Mouse (Mus musculus): ENCODE results near the gene Dyrk1b. TPM values are rescaled to one million over a fixed set of nuclear protein-coding genes. Genes with fewer than 3 reads are reported as not detected.

Dyrk1b gene
- polyA plus RNA-seq, 1 experiment from 2014 or later = 21.5 TPM

DNA sequence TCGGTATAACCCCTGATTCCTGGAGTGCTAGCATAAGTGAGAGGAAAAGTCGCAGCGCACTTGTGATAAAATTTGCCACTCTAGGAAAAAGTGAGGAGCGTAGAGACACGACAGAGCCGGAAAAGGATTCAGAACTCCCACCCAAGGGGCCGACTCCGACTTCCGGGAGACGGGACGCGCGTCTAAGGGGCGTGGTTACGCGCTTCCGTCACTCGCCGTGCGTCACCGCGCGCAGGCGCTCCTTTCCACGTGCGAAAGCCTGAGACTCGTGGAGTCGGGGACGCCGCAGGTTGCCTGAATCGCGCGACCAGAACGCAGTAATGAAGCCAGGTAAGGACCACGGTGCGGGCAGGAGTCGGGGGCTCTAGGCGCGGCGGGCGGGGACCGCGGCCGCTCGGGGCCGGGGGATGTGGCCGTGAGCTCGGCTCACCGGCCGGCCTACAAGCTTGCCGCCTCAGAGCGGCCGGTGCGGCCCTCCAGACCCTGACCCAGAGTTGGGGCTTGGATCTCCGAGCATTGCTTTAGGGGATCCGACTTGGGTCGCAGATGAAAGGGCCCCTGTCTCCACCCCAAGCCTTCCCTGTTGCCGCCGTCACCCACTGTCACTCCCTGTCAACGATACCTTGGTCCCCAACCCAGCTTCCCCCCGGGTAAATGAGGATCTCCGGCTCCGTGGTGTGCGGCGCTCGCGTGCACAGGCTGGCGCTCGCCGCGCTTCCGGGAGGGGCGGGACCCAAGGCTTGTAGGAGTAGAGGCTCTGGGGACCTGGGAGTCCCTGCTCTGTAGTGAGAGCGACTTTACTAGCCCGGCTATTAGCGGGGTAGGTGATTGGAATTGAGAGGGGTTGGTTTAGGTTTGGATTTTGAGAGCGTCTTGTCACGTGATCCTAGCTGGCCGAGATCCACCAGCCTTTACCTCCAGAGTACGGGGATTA lies 9.5 kb upstream of the Dyrk1b start, which contains the start of gene Fbl:
Fbl (plus strand) TSS at position 222 of the 934 bp plus-strand sequence.
- Histone ChIP-seq H3K9ac (replicated peaks) (peak within 1 kb of the TSS; percentile 79), H3K9me3 (no peaks in the 10 kb centered on the region), H3K4me1 (peaks cover 26% of the 10 kb centered on the region), H3K4me2 (replicated peaks) (peak within 1 kb of the TSS; percentile 94), H3K27me3 (no peaks in the 10 kb centered on the region), H3K4me3 (peak within 1 kb of the TSS; percentile 83), H3K36me3 (peaks cover 1% of the 10 kb centered on the region; the same call in 1 of the 2 replicates), H3K27ac (replicated peaks) (peak within 1 kb of the TSS; percentile 72)
- under 1% methylated on average over 71 of the region's 80 CpGs for WGBS
- peak; percentile 90 for ATAC-seq (ENCODE audit: low FRiP score, low read depth)

- no peaks in the 10 kb centered on the region for H3K27me3 ChIP-seq
- ATAC-seq (ENCODE audit: low FRiP score, low read depth) = no peak
Observed at GRCm38 (mm10) chr7:28175358-28175757, 3.9 kb upstream of the Dyrk1b start.

GRCm38 (mm10) chr7:28179741-28180377 lies 590 bp downstream of the Dyrk1b start:
- H3K4me1 ChIP-seq = peaks cover 14% of the 10 kb centered on the region
- no peaks in the 10 kb centered on the region for H3K9me3 ChIP-seq
- H3K9ac ChIP-seq (replicated peaks) = peak overlapping the region; percentile 90
- ATAC-seq (ENCODE audit: low FRiP score, low read depth) = peak; percentile 95
- no peaks in the 10 kb centered on the region for H3K27me3 ChIP-seq
- peaks cover 71% of the 10 kb centered on the region for H3K36me3 ChIP-seq
- H3K27ac ChIP-seq (replicated peaks) = peak overlapping the region; percentile 98
- peak overlapping the region; percentile 73 for H3K4me3 ChIP-seq
- H3K4me2 ChIP-seq (replicated peaks) = peak overlapping the region; percentile 77
- WGBS = under 1% methylated on average over 22 of the region's 56 CpGs

More at GRCm38 (mm10) chr7:28175358-28175757, 3.9 kb upstream of the Dyrk1b start:
- WGBS = 86% methylated on average over 4 of the region's 4 CpGs
- Histone ChIP-seq H3K4me1 (peaks cover 15% of the 10 kb centered on the region), H3K36me3 (peaks cover 35% of the 10 kb centered on the region), H3K27ac (replicated peaks) (no peak overlapping the region), H3K4me3 (no peak overlapping the region), H3K4me2 (replicated peaks) (no peak overlapping the region), H3K9ac (replicated peaks) (no peak overlapping the region), H3K9me3 (no peaks in the 10 kb centered on the region)

DNA sequence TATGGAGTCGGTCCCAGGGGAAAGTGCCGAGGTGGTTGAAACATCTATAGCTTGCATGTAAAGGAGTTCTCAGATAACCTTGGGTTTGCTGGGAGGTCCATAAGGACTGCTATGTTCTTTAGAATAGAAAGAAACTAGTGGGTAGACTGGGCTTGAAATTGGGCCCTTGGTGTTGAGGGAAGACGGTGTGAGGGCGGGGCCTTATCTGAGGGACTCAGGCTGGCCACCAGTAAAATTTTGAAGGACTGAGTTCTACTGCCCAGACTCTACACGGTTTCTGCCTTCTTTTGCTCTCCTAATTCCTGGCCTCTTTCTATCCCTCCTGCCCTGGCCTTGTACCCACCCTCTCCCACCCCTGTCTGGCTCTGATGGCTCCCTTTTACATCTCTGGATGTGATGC lies 1.6 kb downstream of the Dyrk1b start:
- Histone ChIP-seq H3K4me3 (peak overlapping the region; percentile 73), H3K4me2 (replicated peaks) (peak overlapping the region; percentile 77), H3K27me3 (no peaks in the 10 kb centered on the region), H3K9ac (replicated peaks) (peak overlapping the region; percentile 90), H3K9me3 (no peaks in the 10 kb centered on the region), H3K36me3 (peaks cover 71% of the 10 kb centered on the region), H3K27ac (replicated peaks) (no peak overlapping the region), H3K4me1 (peaks cover 14% of the 10 kb centered on the region)
- ATAC-seq (ENCODE audit: low FRiP score, low read depth) = no peak
- 73% methylated on average over 5 of the region's 5 CpGs for WGBS

DNA sequence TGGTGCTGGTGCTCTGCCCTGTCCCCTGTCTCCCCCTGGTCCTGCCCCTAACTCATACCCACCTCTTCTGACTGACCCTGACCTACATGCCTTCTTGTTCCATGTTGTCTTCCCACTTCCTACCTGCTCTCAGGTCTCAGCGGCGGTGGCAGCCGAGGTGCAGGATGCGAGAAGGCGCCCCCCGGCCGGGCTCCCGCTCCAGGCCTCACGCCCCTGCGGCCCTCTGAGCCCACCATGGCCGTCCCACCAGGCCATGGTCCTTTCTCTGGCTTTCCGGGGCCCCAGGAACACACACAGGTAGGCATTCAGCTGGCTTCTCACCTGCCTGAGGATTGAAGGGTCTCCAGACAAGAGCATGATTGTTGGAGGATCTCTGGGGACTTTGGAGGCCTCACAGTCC lies 2.1 kb downstream of the Dyrk1b start:
- 98% methylated on average over 12 of the region's 12 CpGs for WGBS
- peak overlapping the region; percentile 17; the same call in 1 of the 2 replicates for H3K9ac ChIP-seq (replicated peaks)
- H3K4me1 ChIP-seq = peaks cover 14% of the 10 kb centered on the region
- H3K27ac ChIP-seq (replicated peaks) = no peak overlapping the region
- peaks cover 71% of the 10 kb centered on the region for H3K36me3 ChIP-seq
- peak overlapping the region; percentile 73; the same call in 1 of the 2 replicates for H3K4me3 ChIP-seq
- peak overlapping the region; percentile 77 for H3K4me2 ChIP-seq (replicated peaks)
- H3K9me3 ChIP-seq = no peaks in the 10 kb centered on the region
- ATAC-seq (ENCODE audit: low FRiP score, low read depth) = no peak
- no peaks in the 10 kb centered on the region for H3K27me3 ChIP-seq

GRCm38 (mm10) chr7:28182320-28182719 lies 3.1 kb downstream of the Dyrk1b start:
- H3K4me1 ChIP-seq = peaks cover 14% of the 10 kb centered on the region
- no peak overlapping the region for H3K9ac ChIP-seq (replicated peaks)
- no peaks in the 10 kb centered on the region for H3K27me3 ChIP-seq
- WGBS = 97% methylated on average over 22 of the region's 22 CpGs
- ATAC-seq (ENCODE audit: low FRiP score, low read depth) = no peak
- H3K4me2 ChIP-seq (replicated peaks) = no peak overlapping the region
- no peaks in the 10 kb centered on the region for H3K9me3 ChIP-seq
- H3K36me3 ChIP-seq = peaks cover 72% of the 10 kb centered on the region
- H3K4me3 ChIP-seq = no peak overlapping the region
- no peak overlapping the region for H3K27ac ChIP-seq (replicated peaks)

DNA sequence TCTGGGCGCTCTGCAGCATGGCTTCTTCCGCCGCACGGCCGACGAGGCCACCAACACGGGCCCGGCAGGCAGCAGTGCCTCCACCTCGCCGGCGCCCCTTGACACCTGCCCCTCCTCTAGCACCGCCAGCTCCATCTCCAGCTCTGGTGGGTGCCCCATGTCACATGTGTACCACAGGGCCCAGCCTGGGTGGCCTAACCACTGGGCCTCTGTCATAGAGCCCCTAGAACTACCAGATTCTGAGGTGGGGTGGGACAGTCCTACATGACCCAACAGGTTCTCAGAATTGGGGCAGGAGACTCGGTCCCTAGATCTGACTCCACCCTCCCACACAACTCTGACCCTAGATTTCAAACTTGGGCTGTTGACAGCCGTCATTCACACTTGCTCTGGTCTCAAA lies 6.6 kb downstream of the Dyrk1b start:
- Histone ChIP-seq H3K9ac (replicated peaks) (no peak overlapping the region), H3K27ac (replicated peaks) (no peak overlapping the region), H3K27me3 (no peaks in the 10 kb centered on the region), H3K36me3 (peaks cover 98% of the 10 kb centered on the region), H3K9me3 (no peaks in the 10 kb centered on the region), H3K4me2 (replicated peaks) (no peak overlapping the region), H3K4me1 (peaks cover 7% of the 10 kb centered on the region), H3K4me3 (no peak overlapping the region)
- peak; percentile 35; the same call in 1 of the 2 replicates for ATAC-seq (ENCODE audit: low FRiP score, low read depth)
- 95% methylated on average over 14 of the region's 14 CpGs for WGBS

GRCm38 (mm10) chr7:28186631-28187030 lies 7.4 kb downstream of the Dyrk1b start:
- Histone ChIP-seq H3K4me1 (no peaks in the 10 kb centered on the region), H3K4me2 (replicated peaks) (no peak overlapping the region), H3K27ac (replicated peaks) (no peak overlapping the region), H3K4me3 (no peak overlapping the region), H3K36me3 (peaks cover 100% of the 10 kb centered on the region), H3K9ac (replicated peaks) (no peak overlapping the region), H3K9me3 (no peaks in the 10 kb centered on the region), H3K27me3 (no peaks in the 10 kb centered on the region)
- no peak for ATAC-seq (ENCODE audit: low FRiP score, low read depth)
- 93% methylated on average over 8 of the region's 8 CpGs for WGBS

DNA sequence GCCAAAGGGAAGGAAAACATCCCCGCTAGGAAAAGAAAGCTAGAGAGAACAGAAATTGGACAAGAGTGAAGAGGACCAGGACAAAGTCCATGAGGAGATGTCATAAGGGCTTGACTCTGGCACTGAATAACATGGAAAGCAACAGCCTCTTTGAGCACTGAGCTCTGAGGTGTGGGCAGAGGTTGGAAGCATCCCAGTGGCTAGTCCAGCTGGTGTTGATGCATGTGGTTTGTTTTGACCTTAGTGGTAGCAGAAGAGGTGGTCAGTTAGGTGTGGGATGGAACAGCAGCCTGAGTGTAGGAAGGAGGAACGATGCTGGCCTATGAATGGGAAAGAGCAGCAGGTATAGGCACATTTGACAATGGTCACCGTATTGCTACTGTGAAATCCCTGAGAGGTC lies 12.2 kb downstream of the Dyrk1b start:
- WGBS = 91% methylated on average over 3 of the region's 3 CpGs
- Histone ChIP-seq H3K27ac (replicated peaks) (no peak overlapping the region), H3K36me3 (peaks cover 85% of the 10 kb centered on the region)

DNA sequence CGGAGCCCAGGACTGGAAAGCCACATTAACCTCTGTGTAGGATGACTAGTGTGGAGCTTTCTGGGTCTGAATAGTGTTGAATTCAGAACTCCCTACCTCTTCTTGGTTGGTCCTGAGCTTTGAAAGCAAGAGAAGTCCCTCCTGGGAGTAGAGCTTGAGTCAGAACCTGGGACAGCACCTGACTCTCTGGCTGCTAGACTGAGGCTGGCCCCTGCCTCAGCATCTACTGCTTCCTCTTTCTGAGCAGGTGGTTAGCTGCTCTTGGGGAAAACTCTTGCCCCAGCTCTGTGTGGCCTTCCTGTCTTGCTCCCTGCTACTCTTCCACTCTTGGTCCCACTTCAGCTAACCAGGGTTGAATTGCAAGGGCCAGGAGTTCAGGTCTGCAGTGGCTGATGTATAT lies 12.6 kb downstream of the Dyrk1b start:
- peaks cover 81% of the 10 kb centered on the region for H3K36me3 ChIP-seq
- WGBS = 93% methylated on average over 1 of the region's 1 CpGs
- no peak for ATAC-seq (ENCODE audit: low FRiP score, low read depth)

More for the DNA sequence above, 12.2 kb downstream of the Dyrk1b start:
- no peaks in the 10 kb centered on the region for H3K4me1 ChIP-seq
- no peak overlapping the region for H3K9ac ChIP-seq (replicated peaks)
- no peak for ATAC-seq (ENCODE audit: low FRiP score, low read depth)
- no peaks in the 10 kb centered on the region for H3K9me3 ChIP-seq
- H3K4me2 ChIP-seq (replicated peaks) = no peak overlapping the region
- no peaks in the 10 kb centered on the region for H3K27me3 ChIP-seq
- no peak overlapping the region for H3K4me3 ChIP-seq

GRCm38 (mm10) chr7:28195414-28196098 lies 16.3 kb downstream of the Dyrk1b start:
- ATAC-seq (ENCODE audit: low FRiP score, low read depth) = no peak
- no peaks in the 10 kb centered on the region for H3K27me3 ChIP-seq
- no peak overlapping the region for H3K4me2 ChIP-seq (replicated peaks)
- H3K27ac ChIP-seq (replicated peaks) = no peak overlapping the region
- H3K9me3 ChIP-seq = no peaks in the 10 kb centered on the region
- no peaks in the 10 kb centered on the region for H3K4me1 ChIP-seq
- no peak overlapping the region for H3K9ac ChIP-seq (replicated peaks)
- peaks cover 55% of the 10 kb centered on the region for H3K36me3 ChIP-seq
- no peak overlapping the region for H3K4me3 ChIP-seq
- WGBS = 92% methylated on average over 5 of the region's 5 CpGs

More for the DNA sequence above, 12.6 kb downstream of the Dyrk1b start:
- H3K9me3 ChIP-seq = no peaks in the 10 kb centered on the region
- H3K27me3 ChIP-seq = no peaks in the 10 kb centered on the region
- H3K27ac ChIP-seq (replicated peaks) = no peak overlapping the region
- H3K4me2 ChIP-seq (replicated peaks) = no peak overlapping the region
- H3K4me3 ChIP-seq = no peak overlapping the region
- H3K4me1 ChIP-seq = no peaks in the 10 kb centered on the region
- H3K9ac ChIP-seq (replicated peaks) = no peak overlapping the region

Data from midbrain, embryonic 12.5 days (tissue).